Mouse (Mus musculus) CD4-positive, CD25-positive, alpha-beta regulatory T cell, adult 9 weeks (primary cell): ENCODE data around the gene Rfpl4. TPM values are rescaled to one million over a fixed set of nuclear protein-coding genes. Genes with fewer than 3 reads are reported as not detected.

ENCODE experiments used
- polyA plus RNA-seq: library from polyadenylated mRNA; unstranded; fragments of 100-300 nt; shearing (Covaris generic); gene quantifications from one replicate; pipeline ENCODE4 v1.2.1, GENCODE M21; 2017

Rfpl4 gene
- polyA plus RNA-seq, result not detected

GRCm38 (mm10) chr7:5116850-5117249 lies at the start of gene Rfpl4:
Gene Rfpl4 (minus strand): TSS chr7:5116950.

GRCm38 (mm10) chr7:5149570-5149969 lies 32.8 kb upstream of the Rfpl4 start, which contains the start of gene Vmn1r55:
Gene Vmn1r55 (minus strand): TSS chr7:5149670.

GRCm38 (mm10) chr7:5125549-5126406 lies 9.0 kb upstream of the Rfpl4 start, which contains the start of gene Rasl2-9:
Gene Rasl2-9 (minus strand): TSS chr7:5125950.

GRCm38 (mm10) chr7:5080010-5080751 lies 36.6 kb downstream of the Rfpl4 start, which contains the start of gene Epn1:
Gene Epn1 (plus strand): TSS chr7:5080235.

GRCm38 (mm10) chr7:5061774-5062359 lies 54.9 kb downstream of the Rfpl4 start, which contains the start of gene U2af2:
Gene U2af2 (plus strand): TSS chr7:5062143.

Other genes starting within 250 kb of the Rfpl4 start
- 44.2 TPM for gene Isoc2b, start 246.7 kb downstream of the Rfpl4 start, polyA plus RNA-seq
- 1.1 TPM for gene Isoc2a, start 239.8 kb downstream of the Rfpl4 start, polyA plus RNA-seq
- gene Gm36210, start 210.4 kb downstream of the Rfpl4 start, polyA plus RNA-seq, result not detected
- gene Zfp628, start 201.7 kb downstream of the Rfpl4 start, polyA plus RNA-seq, result 1.9 TPM
- gene Nat14, start 194.9 kb downstream of the Rfpl4 start, polyA plus RNA-seq, result 0.71 TPM
- not detected for gene Ssc5d, start 191.2 kb downstream of the Rfpl4 start, polyA plus RNA-seq
- gene Sbk2, start 152.5 kb downstream of the Rfpl4 start, polyA plus RNA-seq, result 0.43 TPM
- gene Sbk3, start 145.8 kb downstream of the Rfpl4 start, polyA plus RNA-seq, result not detected
- 12.8 TPM for gene Zfp579, start 120.8 kb downstream of the Rfpl4 start, polyA plus RNA-seq
- 31.7 TPM for gene Zfp524, start 102.5 kb downstream of the Rfpl4 start, polyA plus RNA-seq
- gene Fiz1, start 102.3 kb downstream of the Rfpl4 start, polyA plus RNA-seq, result 29.7 TPM
- 17.0 TPM for gene Gm44973, start 101.5 kb downstream of the Rfpl4 start, polyA plus RNA-seq
- 10.5 TPM for gene Zfp865, start 96.6 kb downstream of the Rfpl4 start, polyA plus RNA-seq
- not detected for gene Ccdc106, start 96.4 kb downstream of the Rfpl4 start, polyA plus RNA-seq
- not detected for gene 4632433K11Rik, start 82.8 kb downstream of the Rfpl4 start, polyA plus RNA-seq
- gene Zfp784, start 78.5 kb downstream of the Rfpl4 start, polyA plus RNA-seq, result 5.3 TPM
- 1.2 TPM for gene Zfp580, start 65.4 kb downstream of the Rfpl4 start, polyA plus RNA-seq
- 105 TPM for gene U2af2, start 54.8 kb downstream of the Rfpl4 start, polyA plus RNA-seq
- 14.3 TPM for gene Epn1, start 36.7 kb downstream of the Rfpl4 start, polyA plus RNA-seq
- not detected for gene Rasl2-9, start 9.0 kb upstream of the Rfpl4 start, polyA plus RNA-seq
- 0.05 TPM for gene Vmn1r55, start 32.7 kb upstream of the Rfpl4 start, polyA plus RNA-seq
- not detected for gene Vmn1r56, start 79.8 kb upstream of the Rfpl4 start, polyA plus RNA-seq
- gene Vmn1r57, start 101.5 kb upstream of the Rfpl4 start, polyA plus RNA-seq, result not detected
- not detected for gene Gm5065, start 233.6 kb upstream of the Rfpl4 start, polyA plus RNA-seq
- gene Nlrp2, start 234.1 kb upstream of the Rfpl4 start, polyA plus RNA-seq, result not detected